Mouse (Mus musculus): ENCODE data around the gene Nln.

GRCm38 (mm10) chr13:103975101-103975500, 134.3 kb downstream of the Nln start:
- TF ChIP-seq CTCF (IDR thresholded peaks at IDR 0.05; ENCODE audit: low read depth) (no peak), EP300 (IDR thresholded peaks at IDR 0.05; ENCODE audit: low read depth) (no peak)
